Mouse (Mus musculus) monocyte, adult 59 days (primary cell): Measurements from ENCODE around the gene Zc3h4. TPM values are rescaled to one million over a fixed set of nuclear protein-coding genes. Genes with fewer than 3 reads are reported as not detected.

Experiments
- total RNA-seq, 2 experiments: library from RNA; stranded (reverse); gene quantifications; one replicate each; pipeline ENCODE4 v1.2.4; 2023

The Zc3h4 gene
- 10 to 100 TPM; 67.3 to 74.4 TPM for total RNA-seq

DNA sequence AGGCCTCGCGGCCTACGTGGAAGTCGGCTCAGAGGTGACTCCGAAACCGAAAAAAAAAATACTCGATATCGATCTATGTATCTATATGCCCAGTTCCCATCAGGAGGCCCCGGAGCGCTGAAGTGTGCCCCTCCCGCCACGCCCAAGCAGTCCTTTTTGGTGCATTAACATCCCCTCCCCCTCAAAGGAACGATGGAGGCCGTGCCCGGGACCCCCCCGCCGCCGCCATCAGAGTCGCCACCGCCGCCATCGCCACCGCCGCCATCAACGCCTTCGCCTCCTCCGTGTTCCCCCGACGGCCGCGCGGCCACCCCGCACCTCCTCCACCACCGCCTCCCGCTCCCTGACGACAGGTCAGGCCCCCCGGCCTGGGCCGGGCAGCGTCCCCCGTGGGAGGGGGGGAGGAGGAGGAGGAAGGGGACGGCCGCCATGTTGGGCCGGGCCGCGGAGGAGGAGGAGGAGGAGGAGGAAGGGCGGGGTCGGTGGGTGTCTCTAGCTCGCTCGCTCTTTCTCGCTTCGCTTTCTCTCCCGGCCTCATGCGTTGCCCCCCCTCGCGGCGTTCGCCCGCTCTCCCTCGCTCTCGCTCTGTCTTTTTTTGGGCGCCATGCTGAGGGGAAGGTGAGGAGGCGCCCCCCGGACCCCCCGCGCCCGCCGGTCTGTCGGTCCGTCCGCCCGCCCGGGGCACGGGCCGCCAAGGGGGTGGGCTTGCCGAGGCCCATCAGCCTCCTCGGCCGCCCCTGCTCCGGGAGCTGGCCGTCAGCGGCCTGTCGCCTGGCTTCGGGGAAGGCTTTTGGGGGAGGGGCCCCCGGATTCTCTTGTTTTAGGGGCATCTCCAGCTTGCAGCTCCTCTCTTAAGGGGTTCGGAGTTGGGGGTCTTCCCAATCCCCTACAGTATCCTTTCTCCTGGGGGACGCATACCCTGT lies at the start of gene Zc3h4:
Gene Zc3h4 (plus strand): TSS at position 222 of the 923 bp plus-strand sequence.

DNA sequence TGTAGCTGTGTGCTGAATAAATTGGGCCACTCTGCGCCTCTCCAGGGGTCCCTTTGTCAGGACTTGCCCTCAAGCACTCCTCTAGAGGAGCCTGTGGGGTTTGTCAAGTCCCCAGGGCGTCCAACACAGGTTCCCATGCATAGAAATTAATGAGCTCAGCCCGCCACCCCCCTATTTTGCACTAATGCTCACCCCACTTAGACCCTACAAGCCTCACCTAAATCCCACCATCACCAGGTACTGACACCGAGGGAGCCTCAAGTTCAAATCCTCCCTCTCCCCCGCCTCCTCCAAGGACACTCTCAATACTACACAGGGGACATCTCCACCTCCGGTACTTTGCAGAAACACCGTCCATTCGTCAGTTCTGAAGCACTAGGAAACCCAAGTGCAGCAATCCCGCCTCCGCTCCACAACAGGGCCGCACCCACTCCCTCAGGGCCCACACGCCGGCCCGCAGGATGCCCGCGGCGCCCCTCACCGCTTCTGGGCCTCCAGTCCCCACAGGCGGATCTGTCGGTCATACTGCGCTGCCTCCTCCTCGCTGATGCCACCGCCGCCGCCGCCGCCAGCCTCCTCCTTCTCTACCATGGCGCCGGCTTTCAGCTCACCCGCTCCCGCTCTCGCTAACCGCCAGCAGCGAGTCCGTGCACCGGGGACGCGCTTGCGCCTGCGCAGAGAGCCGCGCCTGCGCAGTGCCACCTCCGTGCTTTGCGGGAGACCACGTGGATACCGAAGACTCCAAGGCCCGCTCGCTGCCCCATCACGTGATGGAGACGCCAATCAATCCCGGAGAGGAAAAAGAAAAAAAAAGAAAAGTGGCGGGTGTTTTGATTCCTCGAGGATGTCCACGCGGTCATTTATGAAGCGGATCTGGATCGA lies 13.3 kb upstream of the Zc3h4 start, which contains the start of gene Sae1:
Gene Sae1 (minus strand): TSS at position 647 of the 882 bp plus-strand sequence.

DNA sequence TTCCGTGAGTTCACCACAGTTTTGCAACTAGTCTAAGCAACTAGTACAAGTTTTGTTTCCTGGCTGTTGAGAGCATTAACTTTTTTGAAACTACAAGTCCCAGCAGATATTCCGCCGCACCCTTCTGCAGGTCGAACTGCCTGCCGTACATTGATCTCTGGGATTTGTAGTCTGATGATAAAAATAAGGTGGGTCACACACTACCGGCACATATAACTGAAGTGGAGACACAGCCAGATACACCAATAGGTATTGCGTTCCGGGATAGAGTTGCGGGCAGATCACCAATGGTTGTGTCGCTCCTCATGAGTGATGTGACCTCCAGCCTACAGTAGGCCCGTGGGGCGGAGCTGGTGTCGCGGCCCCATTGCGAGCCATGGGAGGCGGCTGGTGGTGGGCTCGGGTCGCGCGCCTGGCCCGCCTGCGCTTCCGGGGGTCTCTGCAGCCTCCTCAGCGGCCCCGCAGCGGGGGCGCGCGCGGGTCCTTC lies 51.9 kb downstream of the Zc3h4 start, which contains the start of gene Tmem160:
Gene Tmem160 (plus strand): TSS at position 193 of the 487 bp plus-strand sequence.

DNA sequence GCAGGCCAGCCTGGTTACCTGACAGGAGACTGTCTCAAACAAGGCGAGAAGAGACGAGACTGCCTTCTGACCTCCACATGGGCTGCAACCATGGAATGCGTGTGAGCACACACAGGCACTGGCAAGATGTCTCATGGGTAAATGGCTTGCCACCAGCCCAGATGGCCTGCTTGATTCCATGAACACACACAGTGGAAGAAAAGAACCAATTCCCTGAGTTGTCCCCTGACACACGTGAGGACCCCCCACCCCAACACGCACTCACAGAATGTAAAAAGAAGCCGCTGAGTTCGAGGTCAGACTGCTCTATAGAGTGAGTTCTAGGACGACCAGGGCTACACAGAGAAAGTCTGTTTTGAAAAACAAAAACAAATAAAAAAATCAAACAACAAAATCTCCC lies 76.9 kb downstream of the Zc3h4 start, which contains the start of gene Npas1:
Gene Npas1 (minus strand): TSS at position 101 of the 400 bp plus-strand sequence.

Other genes with a start within 250 kb of the Zc3h4 start
- gene Meis3, start 225.8 kb upstream of the Zc3h4 start, total RNA-seq, result 1 to 10 TPM; 5.1 to 6.4 TPM
- 10 to 100 TPM; 31.1 to 32.0 TPM for gene Dhx34, start 178.9 kb upstream of the Zc3h4 start, total RNA-seq
- 1 to 10 TPM; 5.2 to 6.0 TPM for gene C5ar2, start 156.8 kb upstream of the Zc3h4 start, total RNA-seq
- gene C5ar1, start 141.4 kb upstream of the Zc3h4 start, total RNA-seq, result 10 to 100 TPM; 80.1 to 84.6 TPM
- gene Inafm1, start 127.3 kb upstream of the Zc3h4 start, total RNA-seq, result 10 to 100 TPM; 22.5 to 23.4 TPM
- gene Ccdc9, start 114.1 kb upstream of the Zc3h4 start, total RNA-seq, result 100 to 1,000 TPM; 303 to 392 TPM
- gene Bbc3, start 92.5 kb upstream of the Zc3h4 start, total RNA-seq, result 100 to 1,000 TPM; 117 to 125 TPM
- gene Sae1, start 13.1 kb upstream of the Zc3h4 start, total RNA-seq, result 10 to 100 TPM; 24.3 to 30.5 TPM
- gene Tmem160, start 51.9 kb downstream of the Zc3h4 start, total RNA-seq, result 10 to 100 TPM; 36.2 to 52.9 TPM
- not detected for gene Npas1, start 76.8 kb downstream of the Zc3h4 start, total RNA-seq
- gene Arhgap35, start 214.1 kb downstream of the Zc3h4 start, total RNA-seq, result 1 to 10 TPM; 6.6 to 8.1 TPM